Mouse (Mus musculus) retina, postnatal 1 day (tissue): Measurements from ENCODE around the gene Acbd3.
A peak's percentile ranks its signal among the peaks of the same experiment; 100 is the strongest.

Source experiments
- DNase-seq: peaks from one replicate; pipeline ENCODE4 v3.0.0-alpha.2; 2012

The Acbd3 gene

GRCm38 (mm10) chr1:180762679-180763078, 36.8 kb downstream of the Acbd3 start:
- DNase-seq: no peak

- DNase-seq: peak; percentile 62
These were observed 37.5 kb downstream of the Acbd3 start for GRCm38 (mm10) chr1:180763307-180763706.

- DNase-seq: peak; percentile 91
These were observed 38.0 kb downstream of the Acbd3 start for GRCm38 (mm10) chr1:180763828-180764227.

GRCm38 (mm10) chr1:180765393-180765792, 39.5 kb downstream of the Acbd3 start:
- DNase-seq: no peak

- no peak for DNase-seq
These were observed 40.7 kb downstream of the Acbd3 start for GRCm38 (mm10) chr1:180766557-180766956.

GRCm38 (mm10) chr1:180767541-180768333, 41.9 kb downstream of the Acbd3 start:
- DNase-seq: peak; percentile 45

- peak; percentile 94 for DNase-seq
These were observed 42.7 kb downstream of the Acbd3 start for GRCm38 (mm10) chr1:180768334-180769168.

GRCm38 (mm10) chr1:180771306-180771705, 45.5 kb downstream of the Acbd3 start:
- no peak for DNase-seq

GRCm38 (mm10) chr1:180771722-180772121, 45.9 kb downstream of the Acbd3 start:
- no peak for DNase-seq

- DNase-seq: no peak
These were observed 46.4 kb downstream of the Acbd3 start for GRCm38 (mm10) chr1:180772291-180772690.

GRCm38 (mm10) chr1:180774664-180775063, 48.8 kb downstream of the Acbd3 start:
- DNase-seq: peak; percentile 53

- DNase-seq: no peak
These were observed 49.5 kb downstream of the Acbd3 start for GRCm38 (mm10) chr1:180775317-180775716.

- no peak for DNase-seq
These were observed 50.1 kb downstream of the Acbd3 start for GRCm38 (mm10) chr1:180775849-180776493.

- DNase-seq: no peak
These were observed 50.7 kb downstream of the Acbd3 start for GRCm38 (mm10) chr1:180776494-180776893.

GRCm38 (mm10) chr1:180777289-180777659, 51.4 kb downstream of the Acbd3 start:
- DNase-seq: no peak

- DNase-seq: peak; percentile 92
These were observed 52.0 kb downstream of the Acbd3 start for GRCm38 (mm10) chr1:180777660-180778402.

GRCm38 (mm10) chr1:180778403-180778754, 52.5 kb downstream of the Acbd3 start:
- no peak for DNase-seq

- no peak for DNase-seq
These were observed 53.1 kb downstream of the Acbd3 start for GRCm38 (mm10) chr1:180778941-180779340.

- no peak for DNase-seq
These were observed 54.4 kb downstream of the Acbd3 start for GRCm38 (mm10) chr1:180780291-180780690.

GRCm38 (mm10) chr1:180781250-180781649, 55.4 kb downstream of the Acbd3 start:
- no peak for DNase-seq

GRCm38 (mm10) chr1:180782906-180783579, 57.2 kb downstream of the Acbd3 start:
- peak; percentile 55 for DNase-seq

- peak; percentile 68 for DNase-seq
These were observed 57.7 kb downstream of the Acbd3 start for GRCm38 (mm10) chr1:180783580-180783928.
